Mouse (Mus musculus) intestine, embryonic 16.5 days (tissue): ENCODE data around the gene 2210011C24Rik. TPM values are rescaled to one million over a fixed set of nuclear protein-coding genes. Genes with fewer than 3 reads are reported as not detected.
A peak's percentile ranks its signal among the peaks of the same experiment; 100 is the strongest.

ENCODE experiments used
- ATAC-seq: fragments of 200-750 bp; cut with Nextera tagmentation; 2 replicates; pipeline ENCODE4 v1.8.0; 2017; ENCODE audit warnings: moderate TSS enrichment, moderate library complexity
- H3K27ac ChIP-seq: fragments of 300-500 bp; sonication (generic); 2 replicates; pipeline ENCODE4 v1.5.1; 2014; ENCODE audit warnings: mild to moderate bottlenecking, low read length
- H3K27me3 ChIP-seq: fragments of 300-500 bp; sonication (generic); replicated peaks from 2 replicates; pipeline ENCODE4 v1.6.1; 2014; ENCODE audit warnings: low read length, control low read depth, mixed read lengths; ENCODE audit not compliant: control insufficient read depth, insufficient read depth
- H3K36me3 ChIP-seq: fragments of 300-500 bp; sonication (generic); 2 replicates; pipeline ENCODE4 v1.6.1; 2014; ENCODE audit warnings: low read length, control low read depth; ENCODE audit not compliant: control insufficient read depth, insufficient read depth
- H3K4me1 ChIP-seq: fragments of 300-500 bp; sonication (generic); 2 replicates; pipeline ENCODE4 v1.6.1; 2014; ENCODE audit warnings: low read length, control low read depth, mixed read lengths; ENCODE audit not compliant: control insufficient read depth, insufficient read depth
- H3K4me2 ChIP-seq: fragments of 300-500 bp; sonication (generic); 2 replicates; pipeline ENCODE4 v1.6.1; 2014; ENCODE audit warnings: low read depth, low read length, control low read depth
- H3K4me3 ChIP-seq: fragments of 300-500 bp; sonication (generic); 2 replicates; pipeline ENCODE4 v1.5.1; 2014; ENCODE audit warnings: mild to moderate bottlenecking, low read length
- H3K9ac ChIP-seq: fragments of 300-500 bp; sonication (generic); 2 replicates; pipeline ENCODE4 v1.6.1; 2014; ENCODE audit warnings: low read depth, low read length
- H3K9me3 ChIP-seq: fragments of 300-500 bp; sonication (generic); 2 replicates; pipeline ENCODE4 v1.6.1; 2016; ENCODE audit warnings: low read length, control low read depth; ENCODE audit not compliant: control insufficient read depth
- WGBS: fragments of 180-500 bp; shearing (Covaris S2); extraction: QIAGEN DNeasy Blood & Tissue Kit; methylation state at CpG from one replicate; pipeline ENCODE4 v1.1.7; 2014; 5-methylcytosine and 5-hydroxymethylcytosine counted together
- polyA plus RNA-seq: library from polyadenylated mRNA; unstranded; fragments of >200 nt; fragmentation: Nextera tagmentation; extraction: Ambion mirVana; gene quantifications from 2 replicates; pipeline ENCODE4 v1.2.1, GENCODE M21; 2015

2210011C24Rik gene
- polyA plus RNA-seq: 2.1 and 3.1 TPM in 2 replicates

DNA sequence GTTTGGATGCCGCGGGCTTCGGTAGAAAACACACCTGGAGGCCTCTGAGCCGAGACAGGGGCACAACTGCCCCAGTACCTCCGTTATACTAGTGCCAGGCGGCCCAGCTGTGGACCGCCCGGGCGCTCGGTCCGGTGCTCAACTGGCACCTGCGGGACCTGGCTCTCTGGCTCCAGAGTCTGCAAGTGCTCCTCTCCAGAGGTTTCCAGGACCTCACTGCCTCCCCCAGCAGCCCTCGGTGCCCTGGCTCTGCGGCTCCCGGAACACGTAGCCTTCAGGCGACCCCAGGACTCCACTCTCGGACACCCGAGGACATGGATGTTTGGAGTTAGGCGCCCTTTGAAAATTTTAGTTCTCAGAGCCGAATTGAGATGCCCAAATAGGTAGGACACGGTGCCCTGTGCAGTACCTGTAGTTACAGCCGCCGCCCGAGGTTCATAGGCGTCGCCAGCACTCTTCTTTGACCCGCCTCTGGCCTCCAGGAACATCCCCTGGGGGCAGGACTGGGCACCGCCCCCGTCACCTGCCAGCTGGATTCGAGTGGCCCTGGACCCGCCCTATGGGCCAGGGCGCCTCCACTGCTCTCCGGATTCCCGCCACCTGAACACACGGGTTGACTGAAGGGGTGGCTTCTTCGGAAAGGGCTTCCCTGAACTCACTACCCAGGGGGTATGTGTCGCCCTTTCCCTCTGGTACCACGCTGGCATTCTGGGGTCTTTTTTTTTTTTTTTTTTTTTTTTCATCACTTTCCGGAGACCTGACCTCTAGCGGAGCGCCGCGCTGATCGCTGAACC, at the start of gene 2210011C24Rik:
Gene 2210011C24Rik (minus strand): TSS at position 467 of the 794 bp plus-strand sequence.
- under 1% methylated on average over 45 of the region's 45 CpGs for WGBS
- H3K4me1 ChIP-seq: peaks cover 26% of the 10 kb centered on the region
- peak; percentile 83 for ATAC-seq
- H3K36me3 ChIP-seq: no peaks in the 10 kb centered on the region
- H3K27me3 ChIP-seq: peaks cover 27% of the 10 kb centered on the region
- peak within 1 kb of the TSS; percentile 27; the same call in 1 of the 2 replicates for H3K27ac ChIP-seq
- no peaks in the 10 kb centered on the region for H3K9me3 ChIP-seq
- peak within 1 kb of the TSS; percentile 99 for H3K4me2 ChIP-seq
- H3K9ac ChIP-seq: peak within 1 kb of the TSS; percentile 66
- peak within 1 kb of the TSS; percentile 59 for H3K4me3 ChIP-seq

DNA sequence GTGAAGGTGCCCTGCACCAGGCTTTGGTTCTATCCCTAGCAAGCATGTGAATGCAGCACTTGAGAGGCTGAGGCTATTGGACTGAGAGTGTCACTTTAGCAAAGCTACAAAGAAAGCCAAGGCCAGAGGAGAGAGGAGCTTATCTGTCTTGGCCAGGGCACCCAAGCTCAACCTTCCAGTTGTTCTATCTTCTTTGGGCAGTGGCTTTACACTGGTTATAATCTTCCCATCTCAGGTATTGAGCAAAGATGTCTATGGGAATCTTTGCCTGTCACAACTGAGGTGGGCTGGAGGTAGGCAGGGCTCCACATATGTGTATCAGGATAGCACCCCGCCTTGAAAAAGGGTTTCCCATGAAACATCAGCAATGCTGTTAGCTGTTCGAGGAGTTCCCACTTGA, 48.3 kb upstream of the 2210011C24Rik start:
- Histone ChIP-seq H3K36me3 (no peaks in the 10 kb centered on the region), H3K27me3 (no peaks in the 10 kb centered on the region), H3K27ac (no peak overlapping the region), H3K4me3 (no peak overlapping the region), H3K4me1 (no peaks in the 10 kb centered on the region), H3K4me2 (no peak overlapping the region), H3K9me3 (no peaks in the 10 kb centered on the region), H3K9ac (no peak overlapping the region)
- 80% methylated on average over 2 of the region's 2 CpGs for WGBS
- no peak for ATAC-seq

DNA sequence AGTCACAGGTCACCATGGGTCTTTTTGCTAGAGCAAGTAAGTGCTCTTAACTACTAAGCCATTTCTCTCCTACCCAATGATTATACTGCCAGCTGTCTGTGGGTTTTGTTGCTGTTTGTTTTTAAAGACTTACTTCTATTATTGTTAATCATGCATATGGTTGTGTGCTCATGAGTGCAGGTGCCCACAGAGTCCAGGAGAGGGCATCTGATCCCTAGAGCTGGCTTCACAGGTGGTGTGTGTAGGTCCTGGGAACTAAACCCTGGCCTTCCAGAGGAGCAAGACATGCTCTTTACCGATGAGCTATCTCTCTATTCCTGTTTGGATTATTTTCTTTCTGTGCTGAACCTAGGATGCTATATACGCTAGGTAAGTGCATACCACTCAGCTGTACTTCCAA, 47.3 kb upstream of the 2210011C24Rik start:
- no peaks in the 10 kb centered on the region for H3K9me3 ChIP-seq
- no peaks in the 10 kb centered on the region for H3K27me3 ChIP-seq
- no peak overlapping the region for H3K4me2 ChIP-seq
- no peak overlapping the region for H3K9ac ChIP-seq
- no peak for ATAC-seq
- 90% methylated on average over 2 of the region's 2 CpGs for whole genome bisulfite sequencing
- H3K4me1 ChIP-seq: no peaks in the 10 kb centered on the region
- H3K27ac ChIP-seq: no peak overlapping the region
- no peak overlapping the region for H3K4me3 ChIP-seq
- H3K36me3 ChIP-seq: no peaks in the 10 kb centered on the region

DNA sequence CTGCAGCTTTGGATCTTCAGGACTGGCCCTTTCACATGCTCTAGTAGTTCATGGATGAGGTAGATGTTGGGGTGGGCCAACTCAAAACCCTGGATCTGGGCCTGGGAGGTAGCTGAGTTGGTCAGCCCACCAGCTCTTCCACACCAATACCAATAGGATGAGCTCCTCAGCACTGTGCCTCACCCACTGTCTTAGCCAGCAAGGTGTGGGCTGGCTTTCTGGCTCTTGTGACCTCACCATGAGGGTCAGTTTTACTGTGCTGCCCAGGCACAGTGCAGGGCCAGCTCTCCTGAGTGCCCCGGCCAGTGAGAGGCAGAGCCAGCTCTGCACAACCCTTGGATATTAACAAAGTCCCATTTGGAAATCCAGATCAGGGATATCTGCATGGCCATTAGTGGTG, 45.9 kb upstream of the 2210011C24Rik start:
- H3K4me1 ChIP-seq: no peaks in the 10 kb centered on the region
- H3K9me3 ChIP-seq: no peaks in the 10 kb centered on the region
- no peak overlapping the region for H3K9ac ChIP-seq
- no peak for ATAC-seq
- WGBS: 100% methylated on average over 1 of the region's 1 CpGs
- no peak overlapping the region for H3K4me2 ChIP-seq
- H3K27ac ChIP-seq: no peak overlapping the region
- H3K4me3 ChIP-seq: no peak overlapping the region
- no peaks in the 10 kb centered on the region for H3K27me3 ChIP-seq
- no peaks in the 10 kb centered on the region for H3K36me3 ChIP-seq

DNA sequence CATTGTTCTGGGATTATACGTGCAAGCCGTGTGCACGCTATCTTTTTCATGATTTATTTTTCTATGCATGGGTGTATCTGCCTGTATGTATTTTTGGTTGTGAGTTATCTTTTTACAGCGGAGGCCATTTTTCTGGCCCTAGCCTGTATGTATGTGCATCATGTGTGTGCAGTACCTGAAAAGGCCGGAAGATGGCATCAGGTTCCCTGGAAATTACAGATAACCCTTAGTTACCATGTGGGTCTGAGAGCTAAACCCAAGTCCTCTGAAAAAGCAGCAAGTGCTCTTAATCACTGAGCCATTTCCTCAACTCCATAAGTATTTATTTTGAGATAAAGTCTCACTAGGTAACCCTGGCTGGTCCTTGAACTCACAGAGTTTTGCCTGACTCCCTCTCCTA, 41.3 kb upstream of the 2210011C24Rik start:
- WGBS: 94% methylated on average over 5 of the region's 5 CpGs

DNA sequence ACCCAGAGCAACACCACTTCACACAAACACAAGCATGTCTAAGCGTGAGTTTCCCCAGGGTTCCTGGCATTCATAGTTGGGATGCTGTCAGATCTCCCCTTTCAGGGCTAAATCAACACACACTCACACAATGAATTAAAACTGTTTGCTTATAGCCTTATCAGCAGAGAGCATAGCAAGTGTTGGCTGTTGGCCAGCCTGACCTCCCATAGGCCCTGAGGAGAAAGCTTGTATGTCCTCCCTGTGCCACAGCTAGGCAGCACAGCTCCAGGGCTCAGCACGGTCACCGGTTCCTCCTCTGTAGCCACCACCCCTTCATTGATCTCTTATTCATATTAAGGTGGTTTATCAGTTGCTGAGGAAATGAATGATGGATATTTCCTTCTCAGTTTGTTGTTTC, 40.8 kb upstream of the 2210011C24Rik start:
- no peak overlapping the region for H3K4me3 ChIP-seq
- H3K9ac ChIP-seq: no peak overlapping the region
- peak; percentile 72 for ATAC-seq
- WGBS: 54% methylated on average over 3 of the region's 3 CpGs
- no peak overlapping the region for H3K27ac ChIP-seq
- no peak overlapping the region for H3K4me2 ChIP-seq
- H3K36me3 ChIP-seq: no peaks in the 10 kb centered on the region
- H3K27me3 ChIP-seq: no peaks in the 10 kb centered on the region
- no peaks in the 10 kb centered on the region for H3K9me3 ChIP-seq
- no peaks in the 10 kb centered on the region for H3K4me1 ChIP-seq

More for the DNA sequence above, 41.3 kb upstream of the 2210011C24Rik start:
- no peaks in the 10 kb centered on the region for H3K27me3 ChIP-seq
- H3K36me3 ChIP-seq: no peaks in the 10 kb centered on the region
- H3K4me3 ChIP-seq: no peak overlapping the region
- H3K27ac ChIP-seq: no peak overlapping the region
- ATAC-seq: no peak
- no peaks in the 10 kb centered on the region for H3K4me1 ChIP-seq
- H3K4me2 ChIP-seq: no peak overlapping the region
- no peaks in the 10 kb centered on the region for H3K9me3 ChIP-seq
- H3K9ac ChIP-seq: no peak overlapping the region

DNA sequence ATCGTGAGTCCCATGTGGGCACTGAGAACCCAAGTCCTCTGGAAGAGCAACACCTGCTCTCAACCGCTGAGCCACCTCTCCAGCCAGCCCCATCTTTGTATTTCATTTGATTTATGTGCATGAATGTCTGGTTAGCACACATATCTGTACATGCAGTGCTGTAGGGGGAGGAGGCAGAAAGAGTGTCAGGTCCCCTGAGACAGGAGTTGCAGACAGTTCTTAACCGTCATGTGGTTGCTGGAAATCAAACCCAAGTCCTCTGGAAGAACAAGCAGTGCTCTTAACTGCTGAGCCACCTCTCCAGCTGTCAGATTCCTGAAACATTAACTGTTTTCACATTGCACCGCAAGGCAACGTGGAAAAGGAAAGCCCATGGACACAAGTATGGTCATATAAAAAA, 36.2 kb upstream of the 2210011C24Rik start:
- H3K9me3 ChIP-seq: no peaks in the 10 kb centered on the region
- H3K4me3 ChIP-seq: no peak overlapping the region
- 72% methylated on average over 5 of the region's 5 CpGs for WGBS
- H3K36me3 ChIP-seq: no peaks in the 10 kb centered on the region
- H3K27ac ChIP-seq: no peak overlapping the region
- H3K9ac ChIP-seq: no peak overlapping the region
- no peaks in the 10 kb centered on the region for H3K4me1 ChIP-seq
- no peak overlapping the region for H3K4me2 ChIP-seq
- no peak for ATAC-seq
- H3K27me3 ChIP-seq: peaks cover 21% of the 10 kb centered on the region

DNA sequence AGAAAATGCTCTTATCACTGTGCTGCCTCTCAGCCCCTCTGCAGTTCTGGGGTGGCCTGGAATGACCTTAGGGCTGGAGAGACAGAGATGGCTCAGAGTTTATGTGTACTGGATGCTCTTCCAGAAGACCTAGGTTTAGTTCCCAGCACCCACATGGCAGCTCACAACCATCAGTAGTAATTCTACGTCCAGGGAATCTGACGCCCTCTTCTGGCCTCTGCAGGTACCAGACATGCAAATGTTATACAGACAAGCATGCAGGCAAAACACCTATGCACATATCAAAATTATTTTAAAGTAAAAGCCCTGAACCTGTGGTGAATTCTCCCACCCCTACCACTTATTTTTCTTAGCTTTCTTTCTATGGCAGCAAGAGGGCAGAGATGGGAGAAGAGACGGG, 34.5 kb upstream of the 2210011C24Rik start:
- no peak overlapping the region for H3K27ac ChIP-seq
- peaks cover 35% of the 10 kb centered on the region for H3K27me3 ChIP-seq
- H3K36me3 ChIP-seq: no peaks in the 10 kb centered on the region
- H3K4me3 ChIP-seq: no peak overlapping the region
- 81% methylated on average over 3 of the region's 3 CpGs for WGBS
- peaks cover 7% of the 10 kb centered on the region; the same call in 1 of the 2 replicates for H3K4me1 ChIP-seq
- no peaks in the 10 kb centered on the region for H3K9me3 ChIP-seq
- no peak for ATAC-seq
- no peak overlapping the region for H3K4me2 ChIP-seq
- H3K9ac ChIP-seq: no peak overlapping the region

DNA sequence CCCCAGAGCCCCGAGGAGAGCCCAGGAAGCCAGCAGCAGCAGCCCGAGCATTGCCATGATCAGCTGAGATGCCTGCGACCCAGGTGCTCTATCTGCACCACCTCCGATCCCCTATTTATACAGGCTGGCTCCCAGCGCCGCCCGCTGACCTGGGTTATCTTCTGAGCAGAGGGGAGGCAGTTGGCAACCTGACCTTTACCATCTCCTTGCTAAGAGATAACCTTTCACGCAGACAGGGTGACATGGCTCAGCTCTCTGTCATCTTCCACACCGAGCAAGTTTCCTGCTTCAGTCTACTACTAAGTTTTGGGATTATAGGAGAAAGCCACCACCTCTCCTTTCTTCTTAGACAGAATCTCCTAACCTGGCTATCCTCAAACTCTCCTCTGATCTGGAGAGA, 32.9 kb upstream of the 2210011C24Rik start, which contains the start of gene Rln3:
Gene Rln3 (minus strand): TSS at position 101 of the 400 bp plus-strand sequence.
- Histone ChIP-seq H3K4me3 (peak within 1 kb of the TSS; percentile 16), H3K9ac (peak within 1 kb of the TSS; percentile 37; the same call in 1 of the 2 replicates), H3K4me2 (no peak within 1 kb of the TSS), H3K36me3 (no peaks in the 10 kb centered on the region), H3K4me1 (peaks cover 7% of the 10 kb centered on the region; the same call in 1 of the 2 replicates), H3K27ac (no peak within 1 kb of the TSS), H3K9me3 (no peaks in the 10 kb centered on the region), H3K27me3 (peaks cover 35% of the 10 kb centered on the region)
- WGBS: 8% methylated on average over 9 of the region's 9 CpGs
- no peak for ATAC-seq
